Mouse (Mus musculus): ENCODE measurements around the gene Ppfibp2. TPM values are rescaled to one million over a fixed set of nuclear protein-coding genes. Genes with fewer than 3 reads are reported as not detected.

Ppfibp2 gene
- polyA plus RNA-seq, 1 experiment from 2014 or later = 5.4 TPM

GRCm38 (mm10) chr7:107567261-107567671, 27.7 kb upstream of the Ppfibp2 start, which contains the start of gene Olfml1:
Gene Olfml1 (plus strand): TSS chr7:107567446.
- Histone ChIP-seq H3K27me3 (ENCODE audit: insufficient read depth, low read length) (no peaks in the 10 kb centered on the region), H3K4me3 (ENCODE audit: low read depth, low read length) (peak within 1 kb of the TSS; percentile 45), H3K4me2 (peak within 1 kb of the TSS; percentile 63), H3K4me1 (ENCODE audit: insufficient read depth) (peaks cover 6% of the 10 kb centered on the region), H3K27ac (ENCODE audit: low read depth) (peak within 1 kb of the TSS; percentile 90), H3K9ac (peak within 1 kb of the TSS; percentile 56), H3K36me3 (ENCODE audit: insufficient read depth) (peaks cover 7% of the 10 kb centered on the region), H3K9me3 (ENCODE audit: low read depth, low read length) (no peaks in the 10 kb centered on the region)
- WGBS = 12% methylated on average over 7 of the region's 7 CpGs
- peak; percentile 88 for DNase-seq
- ATAC-seq (ENCODE audit: insufficient read depth) = peak; percentile 97
- no peak for TF ChIP-seq CTCF (IDR thresholded peaks at IDR 0.05; ENCODE audit: low read depth)

- H3K9me3 ChIP-seq (ENCODE audit: low read depth, low read length) = no peaks in the 10 kb centered on the region
- peak; percentile 40 for ATAC-seq (ENCODE audit: insufficient read depth)
- TF ChIP-seq CTCF (IDR thresholded peaks at IDR 0.05; ENCODE audit: low read depth) = no peak
- 41% methylated on average over 5 of the region's 5 CpGs for WGBS
- H3K4me3 ChIP-seq (ENCODE audit: low read depth, low read length) = peak overlapping the region; percentile 45
- peaks cover 6% of the 10 kb centered on the region for H3K4me1 ChIP-seq (ENCODE audit: insufficient read depth)
- peak overlapping the region; percentile 63 for H3K4me2 ChIP-seq
- H3K36me3 ChIP-seq (ENCODE audit: insufficient read depth) = peaks cover 7% of the 10 kb centered on the region
- peak overlapping the region; percentile 90 for H3K27ac ChIP-seq (ENCODE audit: low read depth)
- H3K27me3 ChIP-seq (ENCODE audit: insufficient read depth, low read length) = no peaks in the 10 kb centered on the region
- peak overlapping the region; percentile 56 for H3K9ac ChIP-seq
- DNase-seq = no peak
Observed at GRCm38 (mm10) chr7:107567674-107568073, 27.3 kb upstream of the Ppfibp2 start.

GRCm38 (mm10) chr7:107568971-107569370, 26.0 kb upstream of the Ppfibp2 start:
- peaks cover 7% of the 10 kb centered on the region for H3K36me3 ChIP-seq (ENCODE audit: insufficient read depth)
- no peak overlapping the region for H3K9ac ChIP-seq
- TF ChIP-seq CTCF (IDR thresholded peaks at IDR 0.05; ENCODE audit: low read depth) = peak; percentile 7; the same call in 1 of the 2 replicates
- H3K4me1 ChIP-seq (ENCODE audit: insufficient read depth) = peaks cover 6% of the 10 kb centered on the region
- DNase-seq = no peak
- peak overlapping the region; percentile 45 for H3K4me3 ChIP-seq (ENCODE audit: low read depth, low read length)
- no peak overlapping the region for H3K27ac ChIP-seq (ENCODE audit: low read depth)
- H3K27me3 ChIP-seq (ENCODE audit: insufficient read depth, low read length) = no peaks in the 10 kb centered on the region
- H3K4me2 ChIP-seq = peak overlapping the region; percentile 63
- 40% methylated on average over 4 of the region's 4 CpGs for WGBS
- H3K9me3 ChIP-seq (ENCODE audit: low read depth, low read length) = no peaks in the 10 kb centered on the region
- ATAC-seq (ENCODE audit: insufficient read depth) = no peak

- Histone ChIP-seq H3K4me3 (ENCODE audit: low read depth, low read length) (no peak overlapping the region), H3K4me1 (ENCODE audit: insufficient read depth) (no peaks in the 10 kb centered on the region; the same call in 1 of the 2 replicates), H3K4me2 (no peak overlapping the region), H3K9me3 (ENCODE audit: low read depth, low read length) (no peaks in the 10 kb centered on the region), H3K9ac (no peak overlapping the region), H3K27ac (ENCODE audit: low read depth) (no peak overlapping the region), H3K36me3 (ENCODE audit: insufficient read depth) (peaks cover 7% of the 10 kb centered on the region), H3K27me3 (ENCODE audit: insufficient read depth, low read length) (no peaks in the 10 kb centered on the region)
- 58% methylated on average over 2 of the region's 2 CpGs for WGBS
- DNase-seq = no peak
- ATAC-seq (ENCODE audit: insufficient read depth) = no peak
- no peak for TF ChIP-seq CTCF (IDR thresholded peaks at IDR 0.05; ENCODE audit: low read depth)
Observed at GRCm38 (mm10) chr7:107573856-107574255, 21.2 kb upstream of the Ppfibp2 start.

GRCm38 (mm10) chr7:107574276-107574675, 20.7 kb upstream of the Ppfibp2 start:
- DNase-seq = no peak
- no peak overlapping the region for H3K4me3 ChIP-seq (ENCODE audit: low read depth, low read length)
- no peak overlapping the region for H3K4me2 ChIP-seq
- no peak for TF ChIP-seq CTCF (IDR thresholded peaks at IDR 0.05; ENCODE audit: low read depth)
- H3K4me1 ChIP-seq (ENCODE audit: insufficient read depth) = no peaks in the 10 kb centered on the region
- 67% methylated on average over 3 of the region's 3 CpGs for WGBS
- no peak for ATAC-seq (ENCODE audit: insufficient read depth)
- H3K9me3 ChIP-seq (ENCODE audit: low read depth, low read length) = no peaks in the 10 kb centered on the region
- H3K27ac ChIP-seq (ENCODE audit: low read depth) = no peak overlapping the region
- peaks cover 7% of the 10 kb centered on the region for H3K36me3 ChIP-seq (ENCODE audit: insufficient read depth)
- no peak overlapping the region for H3K9ac ChIP-seq
- no peaks in the 10 kb centered on the region for H3K27me3 ChIP-seq (ENCODE audit: insufficient read depth, low read length)

GRCm38 (mm10) chr7:107592641-107593040, 2.4 kb upstream of the Ppfibp2 start:
- 0 out of 2 replicates have a peak, but pooled peaks cover 4% of the 10 kb centered on the region for H3K4me1 ChIP-seq (ENCODE audit: insufficient read depth)
- ATAC-seq (ENCODE audit: insufficient read depth) = no peak
- no peak for TF ChIP-seq CTCF (IDR thresholded peaks at IDR 0.05; ENCODE audit: low read depth)
- no peak overlapping the region for H3K4me3 ChIP-seq (ENCODE audit: low read depth, low read length)
- WGBS = 33% methylated on average over 2 of the region's 2 CpGs
- peak; percentile 19 for DNase-seq
- H3K4me2 ChIP-seq = no peak overlapping the region
- no peak overlapping the region for H3K27ac ChIP-seq (ENCODE audit: low read depth)
- no peaks in the 10 kb centered on the region for H3K27me3 ChIP-seq (ENCODE audit: insufficient read depth, low read length)
- H3K36me3 ChIP-seq (ENCODE audit: insufficient read depth) = peaks cover 8% of the 10 kb centered on the region; the same call in 1 of the 2 replicates
- no peak overlapping the region for H3K9ac ChIP-seq
- H3K9me3 ChIP-seq (ENCODE audit: low read depth, low read length) = no peaks in the 10 kb centered on the region

GRCm38 (mm10) chr7:107593904-107594303, 1.1 kb upstream of the Ppfibp2 start:
- Histone ChIP-seq H3K4me1 (ENCODE audit: insufficient read depth) (0 out of 2 replicates have a peak, but pooled peaks cover 4% of the 10 kb centered on the region), H3K4me2 (peak overlapping the region; percentile 82), H3K27me3 (ENCODE audit: insufficient read depth, low read length) (no peaks in the 10 kb centered on the region), H3K9me3 (ENCODE audit: low read depth, low read length) (no peaks in the 10 kb centered on the region), H3K4me3 (ENCODE audit: low read depth, low read length) (no peak overlapping the region), H3K9ac (peak overlapping the region; percentile 34; the same call in 1 of the 2 replicates), H3K27ac (ENCODE audit: low read depth) (peak overlapping the region; percentile 37; the same call in 1 of the 2 replicates), H3K36me3 (ENCODE audit: insufficient read depth) (peaks cover 8% of the 10 kb centered on the region; the same call in 1 of the 2 replicates)
- ATAC-seq (ENCODE audit: insufficient read depth) = no peak
- 35% methylated on average over 7 of the region's 7 CpGs for WGBS
- TF ChIP-seq CTCF (IDR thresholded peaks at IDR 0.05; ENCODE audit: low read depth) = no peak
- DNase-seq = no peak
